Mouse (Mus musculus) spleen, postnatal 4 days (tissue): ENCODE results near the gene Ldlrad2.
"Not testable (repeated sequence)": the region's sequence is repeated elsewhere in the genome, so short reads cannot be mapped to it uniquely, and the experiment has no call there.

ENCODE experiments used
- DNase-seq, 2 experiments: peaks; one replicate each; pipeline ENCODE4 v3.0.0; 2022; ENCODE audit warnings: low spot score in 2 of 2

Gene Ldlrad2

GRCm38 (mm10) chr4:137574469-137574868, at the start of gene Ldlrad2:
Ldlrad2 (minus strand) TSS chr4:137574569.
- DNase-seq, result peak in 1 of 2 experiments; percentile 55

- DNase-seq, result no peak
These were observed 48.5 kb upstream of the Ldlrad2 start for GRCm38 (mm10) chr4:137622847-137623246.

- no peak for DNase-seq
These were observed 35.9 kb upstream of the Ldlrad2 start for GRCm38 (mm10) chr4:137610256-137610655.

GRCm38 (mm10) chr4:137609702-137610101, 35.3 kb upstream of the Ldlrad2 start:
- peak in 1 of 2 experiments; percentile 19 for DNase-seq

- DNase-seq, result no peak
These were observed 34.9 kb upstream of the Ldlrad2 start for GRCm38 (mm10) chr4:137609281-137609680.

- DNase-seq, result no peak
These were observed 32.7 kb upstream of the Ldlrad2 start for GRCm38 (mm10) chr4:137607023-137607422.

- no peak for DNase-seq
These were observed 29.2 kb upstream of the Ldlrad2 start for GRCm38 (mm10) chr4:137603449-137604171.

- DNase-seq, result no peak
These were observed 24.2 kb upstream of the Ldlrad2 start for GRCm38 (mm10) chr4:137598577-137598976.

GRCm38 (mm10) chr4:137597098-137597630, 22.8 kb upstream of the Ldlrad2 start:
- DNase-seq, result no peak

- peak in 1 of 2 experiments; percentile 58 for DNase-seq
These were observed 20.3 kb upstream of the Ldlrad2 start for GRCm38 (mm10) chr4:137594496-137595270.

- DNase-seq, result peak; percentile 99 to 100
These were observed 19.5 kb upstream of the Ldlrad2 start, which contains the start of gene Usp48 for GRCm38 (mm10) chr4:137593601-137594495. Usp48 (plus strand) TSS chr4:137593755.

- DNase-seq, result no peak
These were observed 16.6 kb upstream of the Ldlrad2 start for GRCm38 (mm10) chr4:137590961-137591360.

- DNase-seq, result no peak
These were observed 15.2 kb upstream of the Ldlrad2 start for GRCm38 (mm10) chr4:137589586-137589985.

GRCm38 (mm10) chr4:137589095-137589494, 14.7 kb upstream of the Ldlrad2 start:
- not testable (repeated sequence) for DNase-seq

GRCm38 (mm10) chr4:137581815-137582214, 7.4 kb upstream of the Ldlrad2 start:
- DNase-seq, result peak; percentile 38 to 80

- no peak for DNase-seq
These were observed 5.9 kb upstream of the Ldlrad2 start for GRCm38 (mm10) chr4:137580299-137580698.

GRCm38 (mm10) chr4:137579789-137580188, 5.4 kb upstream of the Ldlrad2 start:
- DNase-seq, result no peak

- peak; percentile 43 to 80 for DNase-seq
These were observed 3.9 kb upstream of the Ldlrad2 start for GRCm38 (mm10) chr4:137578181-137578845.

- no peak for DNase-seq
These were observed 3.1 kb upstream of the Ldlrad2 start for GRCm38 (mm10) chr4:137577486-137577885.

- no peak for DNase-seq
These were observed 4.5 kb downstream of the Ldlrad2 start for GRCm38 (mm10) chr4:137569873-137570272.

GRCm38 (mm10) chr4:137556673-137557210, 17.6 kb downstream of the Ldlrad2 start:
- no peak for DNase-seq
